Mouse (Mus musculus) embryonic facial prominence, embryonic 12.5 days (tissue): ENCODE results near the gene Nos3. TPM values are rescaled to one million over a fixed set of nuclear protein-coding genes. Genes with fewer than 3 reads are reported as not detected.

Experiments
- ATAC-seq: fragments of 200-750 bp; cut with Nextera tagmentation; 2 replicates; pipeline ENCODE4 v1.8.0; 2017; ENCODE audit not compliant: insufficient number of reproducible peaks, insufficient read depth, low FRiP score, low TSS enrichment
- H3K27ac ChIP-seq: fragments of 300-500 bp; sonication (generic); 2 replicates; pipeline ENCODE4 v1.5.1; 2016; ENCODE audit warnings: mild to moderate bottlenecking
- H3K27me3 ChIP-seq: fragments of 300-500 bp; sonication (generic); 2 replicates; pipeline ENCODE4 v1.6.1; 2016; ENCODE audit warnings: mild to moderate bottlenecking, moderate library complexity
- H3K36me3 ChIP-seq: fragments of 300-500 bp; sonication (generic); 2 replicates; pipeline ENCODE4 v1.6.1; 2016; ENCODE audit warnings: mild to moderate bottlenecking
- H3K4me1 ChIP-seq: fragments of 300-500 bp; sonication (generic); 2 replicates; pipeline ENCODE4 v1.6.1; 2016
- H3K4me2 ChIP-seq: fragments of 300-500 bp; sonication (generic); replicated peaks from 2 replicates; pipeline ENCODE4 v1.6.1; 2016; ENCODE audit warnings: mild to moderate bottlenecking, moderate library complexity
- H3K4me3 ChIP-seq: fragments of 300-500 bp; sonication (generic); 2 replicates; pipeline ENCODE4 v1.5.1; 2016; ENCODE audit warnings: mild to moderate bottlenecking
- H3K9ac ChIP-seq: fragments of 300-500 bp; sonication (generic); 2 replicates; pipeline ENCODE4 v1.6.1; 2016; ENCODE audit warnings: mild to moderate bottlenecking, moderate library complexity
- H3K9me3 ChIP-seq: fragments of 300-500 bp; sonication (generic); 2 replicates; pipeline ENCODE4 v1.6.1; 2016; ENCODE audit warnings: mild to moderate bottlenecking, moderate library complexity
- WGBS: fragments of 180-500 bp; shearing (Covaris S2); methylation state at CpG from one replicate; pipeline ENCODE4 v1.1.7; 2016; 5-methylcytosine and 5-hydroxymethylcytosine counted together
- polyA plus RNA-seq: library from polyadenylated mRNA; unstranded; fragments of >200 nt; fragmentation: Nextera tagmentation; extraction: Ambion mirVana; gene quantifications from 2 replicates; pipeline ENCODE4 v1.2.1, GENCODE M21; 2016

The Nos3 gene
- polyA plus RNA-seq: 6.7 and 7.6 TPM in 2 replicates

DNA sequence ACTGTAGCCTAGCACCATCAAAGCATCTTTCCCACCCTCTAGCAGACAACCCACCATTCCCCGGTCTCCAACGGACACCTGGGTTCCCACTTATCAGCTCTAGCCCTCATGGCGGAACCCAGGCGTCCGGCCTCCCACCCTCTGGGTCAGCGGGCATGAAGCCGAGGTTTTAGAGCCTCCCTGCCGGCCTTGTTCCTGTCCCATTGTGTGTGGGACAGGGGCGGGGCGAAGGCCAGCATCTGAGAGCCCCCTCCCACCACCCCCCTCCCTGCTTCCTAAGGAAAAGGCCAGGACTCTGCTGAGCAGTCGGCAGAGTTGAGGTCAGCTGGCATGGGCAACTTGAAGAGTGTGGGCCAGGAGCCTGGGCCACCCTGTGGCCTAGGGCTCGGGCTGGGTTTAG, at the start of gene Nos3:
TSS of gene Nos3 (plus strand) at position 303 of the 400 bp plus-strand sequence.
- Histone ChIP-seq H3K27ac (no peak within 1 kb of the TSS), H3K27me3 (no peaks in the 10 kb centered on the region), H3K9me3 (no peaks in the 10 kb centered on the region), H3K36me3 (no peaks in the 10 kb centered on the region), H3K4me2 (no peak within 1 kb of the TSS), H3K4me1 (no peaks in the 10 kb centered on the region), H3K4me3 (no peak within 1 kb of the TSS), H3K9ac (no peak within 1 kb of the TSS)
- 55% methylated on average over 12 of the region's 12 CpGs for WGBS
- ATAC-seq: no peak

DNA sequence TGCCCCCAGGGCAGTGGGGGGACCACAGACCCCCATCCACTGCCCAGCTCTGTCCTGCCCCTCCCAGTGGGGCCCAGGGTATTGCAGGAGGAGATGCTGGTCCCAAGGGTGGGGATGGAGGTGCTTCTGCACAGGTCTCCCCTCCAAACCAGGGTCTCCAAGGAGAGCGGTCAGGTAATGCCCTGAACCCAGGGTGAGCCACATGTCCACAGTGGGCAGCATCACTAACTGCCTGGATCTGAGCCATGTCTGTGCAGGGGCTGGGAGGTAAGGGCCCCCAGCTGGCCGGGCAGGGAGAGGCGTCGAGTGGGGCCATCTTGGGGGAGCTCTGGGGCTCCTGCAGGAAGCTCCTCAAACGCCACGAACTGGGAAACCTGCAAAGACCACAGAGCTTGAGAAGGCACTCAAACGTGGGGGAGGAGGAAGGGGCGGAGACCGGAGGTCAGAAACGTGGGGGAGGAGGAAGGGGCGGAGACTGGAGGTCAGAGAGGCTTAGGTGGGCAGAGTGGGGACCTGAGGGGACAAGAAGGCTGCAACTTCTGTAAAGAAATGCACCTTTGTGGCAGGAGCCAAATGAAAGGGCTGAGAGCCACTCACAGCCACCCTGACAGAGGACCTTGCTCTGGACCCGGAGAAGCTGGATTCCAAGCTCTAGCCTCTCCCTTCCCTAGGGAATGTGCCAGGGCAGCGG, 44.7 kb upstream of the Nos3 start:
- WGBS: 9% methylated on average over 13 of the region's 13 CpGs

DNA sequence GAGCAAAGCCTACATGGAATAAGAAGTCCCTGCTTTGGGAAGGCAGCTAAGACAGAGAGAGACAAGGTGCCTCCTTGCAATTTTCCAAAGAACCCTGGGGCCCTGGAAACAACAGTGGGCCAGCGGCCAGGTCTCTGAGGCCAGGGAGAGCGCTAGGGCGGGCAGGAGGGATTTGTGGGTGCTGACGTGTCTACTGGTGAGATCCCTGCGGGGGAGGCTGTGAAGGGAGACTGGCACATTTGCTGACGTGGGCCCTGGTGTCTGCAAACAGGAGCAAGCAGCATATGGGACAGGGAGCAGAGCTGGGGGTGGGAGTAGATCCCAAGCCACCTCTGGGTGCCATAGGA, 44.2 kb upstream of the Nos3 start:
- 54% methylated on average over 6 of the region's 6 CpGs for WGBS
- H3K27ac ChIP-seq: no peak overlapping the region
- ATAC-seq: no peak

More for the DNA sequence above, 44.7 kb upstream of the Nos3 start:
- Histone ChIP-seq H3K36me3 (no peaks in the 10 kb centered on the region), H3K4me2 (peak overlapping the region; percentile 20), H3K4me3 (0 out of 2 replicates have a peak overlapping the region, but pooled peaks have one; percentile 1), H3K9me3 (no peaks in the 10 kb centered on the region), H3K9ac (no peak overlapping the region), H3K4me1 (peaks cover 24% of the 10 kb centered on the region), H3K27me3 (peaks cover 21% of the 10 kb centered on the region), H3K27ac (no peak overlapping the region)
- ATAC-seq: no peak

DNA sequence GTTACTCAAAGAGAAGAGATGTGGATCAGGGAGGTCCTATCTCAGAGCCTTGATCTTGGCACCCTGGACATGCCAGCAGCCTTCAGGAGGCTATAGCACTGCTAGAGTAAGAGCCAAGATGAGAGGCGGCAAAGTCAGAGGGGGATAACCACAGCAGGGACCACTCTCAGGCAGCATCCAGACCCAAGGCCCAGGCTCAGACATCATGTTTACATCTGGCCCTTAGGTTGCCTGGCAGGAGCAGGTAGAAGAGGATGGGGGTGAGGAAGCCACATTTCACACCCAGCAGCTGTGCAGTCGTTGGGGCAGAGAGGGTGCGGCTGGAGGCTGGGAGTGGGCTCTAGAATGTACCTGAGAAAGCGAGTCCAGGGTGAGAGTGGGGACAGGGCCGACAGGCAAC, 43.7 kb upstream of the Nos3 start:
- WGBS: 40% methylated on average over 5 of the region's 5 CpGs
- no peak overlapping the region for H3K9ac ChIP-seq
- H3K27me3 ChIP-seq: peaks cover 28% of the 10 kb centered on the region
- ATAC-seq: no peak
- no peak overlapping the region for H3K27ac ChIP-seq
- H3K9me3 ChIP-seq: no peaks in the 10 kb centered on the region
- H3K4me1 ChIP-seq: peaks cover 24% of the 10 kb centered on the region
- H3K4me3 ChIP-seq: no peak overlapping the region
- no peaks in the 10 kb centered on the region for H3K36me3 ChIP-seq
- peak overlapping the region; percentile 20; the same call in 1 of the 2 replicates for H3K4me2 ChIP-seq

More for the DNA sequence above, 44.2 kb upstream of the Nos3 start:
- H3K4me3 ChIP-seq: 0 out of 2 replicates have a peak overlapping the region, but pooled peaks have one; percentile 1
- peak overlapping the region; percentile 20 for H3K4me2 ChIP-seq
- H3K9ac ChIP-seq: no peak overlapping the region
- H3K4me1 ChIP-seq: peaks cover 24% of the 10 kb centered on the region
- no peaks in the 10 kb centered on the region for H3K9me3 ChIP-seq
- no peaks in the 10 kb centered on the region for H3K36me3 ChIP-seq
- peaks cover 26% of the 10 kb centered on the region for H3K27me3 ChIP-seq

DNA sequence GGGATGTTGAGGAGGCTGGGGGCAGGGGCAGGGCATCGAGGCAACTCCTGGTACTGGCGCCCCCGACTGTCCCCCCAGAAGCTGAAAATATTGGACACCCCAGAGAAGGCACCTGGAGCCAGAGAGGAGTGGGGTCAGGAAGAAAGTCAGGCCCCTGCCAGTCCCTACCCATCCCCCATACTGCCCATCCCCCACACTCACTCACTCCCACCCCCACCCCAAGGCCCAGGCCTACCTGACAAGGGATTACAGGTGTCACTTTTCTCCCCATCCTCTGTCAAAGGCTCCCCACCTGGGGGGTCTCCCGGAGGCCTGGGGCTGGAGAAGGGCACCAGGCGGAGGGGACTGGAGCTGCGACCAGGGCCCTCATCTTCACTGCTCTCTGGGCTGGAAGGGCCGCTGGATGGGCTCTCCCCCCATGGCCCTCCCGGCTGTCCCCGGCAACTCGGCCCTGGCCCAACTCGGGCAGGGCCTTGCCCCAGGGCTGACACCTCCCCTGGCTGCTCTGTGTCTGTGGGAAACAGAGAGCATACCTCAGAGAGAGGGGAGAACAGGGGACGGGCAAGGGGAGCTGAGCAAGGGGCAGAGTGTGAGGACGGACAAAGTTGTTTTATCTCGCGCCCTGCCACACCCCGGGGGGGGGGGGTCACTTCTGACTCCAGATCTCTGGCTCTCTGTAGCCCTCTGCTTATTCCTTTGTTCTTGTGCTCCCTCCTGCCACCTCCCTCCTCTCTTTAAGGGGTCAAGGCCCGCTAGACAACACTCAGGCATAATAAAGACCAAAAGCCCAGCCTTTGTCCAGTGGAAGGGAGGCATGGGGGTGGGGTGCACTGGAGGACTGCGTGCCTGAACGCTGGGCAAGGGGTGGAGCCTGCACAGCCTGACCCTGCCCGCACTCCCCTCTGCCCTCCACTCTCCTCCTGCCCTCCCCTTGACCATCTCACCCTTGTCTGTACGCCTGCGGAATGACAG, 42.6 kb upstream of the Nos3 start:
- no peak overlapping the region for H3K27ac ChIP-seq
- H3K27me3 ChIP-seq: peaks cover 28% of the 10 kb centered on the region
- no peak overlapping the region for H3K4me3 ChIP-seq
- H3K9me3 ChIP-seq: no peaks in the 10 kb centered on the region
- H3K4me1 ChIP-seq: peaks cover 24% of the 10 kb centered on the region
- H3K4me2 ChIP-seq: peak overlapping the region; percentile 16; the same call in 1 of the 2 replicates
- WGBS: 9% methylated on average over 21 of the region's 22 CpGs
- H3K36me3 ChIP-seq: no peaks in the 10 kb centered on the region
- 0 out of 2 replicates have a peak overlapping the region, but pooled peaks have one; percentile 24 for H3K9ac ChIP-seq
- peak; percentile 59 for ATAC-seq

DNA sequence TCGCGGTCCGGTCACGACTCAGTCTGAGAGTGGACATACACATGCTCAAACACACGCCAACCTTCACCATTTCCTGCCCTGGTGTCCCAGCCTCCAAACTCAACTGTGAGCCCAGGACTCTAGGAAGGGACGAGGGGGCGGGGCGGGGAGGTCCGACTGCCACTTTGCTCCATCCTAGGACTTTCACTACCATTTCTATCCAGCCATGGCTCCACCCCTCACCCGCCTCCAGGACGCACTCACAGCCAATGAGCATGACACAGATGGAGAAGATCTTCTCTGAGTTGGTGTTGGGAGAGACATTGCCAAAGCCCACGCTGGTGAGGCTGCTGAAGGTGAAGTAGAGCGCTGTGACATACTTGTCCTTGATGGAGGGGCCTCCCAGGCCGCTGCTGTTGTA, 39.4 kb upstream of the Nos3 start:
- H3K27me3 ChIP-seq: peaks cover 35% of the 10 kb centered on the region
- no peak overlapping the region for H3K4me3 ChIP-seq
- H3K27ac ChIP-seq: no peak overlapping the region
- H3K9me3 ChIP-seq: no peaks in the 10 kb centered on the region
- H3K9ac ChIP-seq: no peak overlapping the region
- H3K36me3 ChIP-seq: no peaks in the 10 kb centered on the region
- H3K4me2 ChIP-seq: no peak overlapping the region
- ATAC-seq: no peak
- peaks cover 35% of the 10 kb centered on the region for H3K4me1 ChIP-seq
- 31% methylated on average over 14 of the region's 14 CpGs for WGBS

DNA sequence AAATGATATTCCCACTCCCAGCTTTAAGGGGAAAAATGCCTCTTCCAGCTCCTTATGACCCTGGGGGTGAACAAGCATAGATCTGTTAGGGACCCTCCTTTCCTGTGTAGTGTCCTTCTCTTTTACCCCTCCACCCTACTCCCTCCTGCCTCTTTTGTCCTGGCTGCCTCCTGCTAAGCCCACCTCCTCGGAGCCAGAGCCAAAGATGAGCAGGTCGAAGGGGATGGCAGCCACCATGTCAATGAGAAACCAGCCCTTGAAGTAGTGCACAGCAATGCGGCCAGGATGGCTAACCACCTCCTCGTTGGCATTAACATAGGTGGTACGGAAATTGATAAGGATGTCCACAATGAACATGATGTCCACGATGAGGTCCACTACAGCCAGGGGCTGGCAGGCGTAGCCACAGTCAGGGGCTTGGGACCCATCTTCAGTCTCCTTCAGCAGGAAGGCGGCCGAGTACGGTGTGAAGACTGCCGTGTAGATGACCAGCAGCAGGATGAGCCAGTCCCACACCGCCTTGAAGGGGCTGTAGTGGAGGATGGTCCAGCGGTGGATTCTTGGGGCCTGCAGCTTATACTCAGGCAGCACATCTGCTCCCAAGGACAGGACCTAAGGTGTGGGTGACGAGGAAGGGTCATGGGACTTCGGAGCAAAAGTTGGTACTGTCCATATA, 38.3 kb upstream of the Nos3 start:
- no peaks in the 10 kb centered on the region for H3K9me3 ChIP-seq
- peaks cover 35% of the 10 kb centered on the region for H3K27me3 ChIP-seq
- WGBS: 92% methylated on average over 15 of the region's 15 CpGs
- ATAC-seq: no peak
- H3K4me2 ChIP-seq: no peak overlapping the region
- no peak overlapping the region for H3K27ac ChIP-seq
- H3K4me1 ChIP-seq: peaks cover 30% of the 10 kb centered on the region
- no peak overlapping the region for H3K9ac ChIP-seq
- no peak overlapping the region for H3K4me3 ChIP-seq
- H3K36me3 ChIP-seq: no peaks in the 10 kb centered on the region

DNA sequence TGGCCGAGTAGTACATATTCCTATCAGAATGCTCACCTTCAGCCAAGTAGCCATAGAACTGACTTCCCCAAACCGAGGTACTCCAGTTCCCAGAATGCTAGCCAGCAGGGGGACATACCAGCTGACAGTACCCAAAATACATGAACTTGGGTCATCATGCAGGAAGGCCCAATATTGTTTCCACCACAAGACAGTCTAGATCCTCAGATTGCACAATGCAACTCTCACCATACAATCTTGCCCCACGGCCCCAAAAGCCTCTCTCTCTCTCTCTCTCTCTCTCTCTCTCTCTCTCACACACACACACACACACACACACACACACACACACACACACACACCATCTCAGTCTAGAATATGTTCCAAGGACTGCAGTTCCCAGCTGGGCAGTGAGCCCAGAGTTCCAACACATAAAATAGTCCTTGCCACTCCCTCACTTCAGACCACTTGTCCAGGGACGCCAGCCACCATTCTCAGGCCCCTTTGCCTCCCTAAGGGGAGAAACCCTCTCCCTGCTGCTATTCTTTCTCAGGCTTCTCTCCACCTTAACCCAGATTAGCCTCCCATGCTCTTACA, 37.7 kb upstream of the Nos3 start:
- Histone ChIP-seq H3K4me2 (no peak overlapping the region), H3K27ac (no peak overlapping the region), H3K4me3 (no peak overlapping the region), H3K27me3 (peaks cover 35% of the 10 kb centered on the region), H3K36me3 (no peaks in the 10 kb centered on the region), H3K4me1 (peaks cover 24% of the 10 kb centered on the region), H3K9ac (no peak overlapping the region), H3K9me3 (no peaks in the 10 kb centered on the region)
- ATAC-seq: no peak
- 74% methylated on average over 4 of the region's 4 CpGs for WGBS

DNA sequence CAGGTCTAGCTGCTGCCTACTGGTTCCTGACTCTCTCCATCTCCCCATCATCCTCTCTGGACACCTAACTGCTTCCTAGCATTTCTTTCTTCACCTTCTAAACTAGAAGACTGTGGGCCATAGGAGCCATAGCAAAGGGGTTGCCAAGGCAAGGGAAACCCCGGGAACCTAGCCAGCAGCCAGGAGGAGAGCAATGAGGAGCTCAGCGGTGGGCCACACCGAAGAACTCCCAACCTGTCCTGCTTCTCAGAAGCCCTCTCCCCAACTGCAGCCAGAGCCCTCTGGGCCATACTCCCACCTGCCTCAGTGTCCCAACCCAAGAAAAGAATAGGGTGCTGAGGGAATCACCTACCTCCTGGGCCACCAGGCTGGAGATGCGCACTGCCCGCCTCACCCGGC, 35.8 kb upstream of the Nos3 start:
- peak overlapping the region; percentile 60 for H3K4me2 ChIP-seq
- peak overlapping the region; percentile 63 for H3K9ac ChIP-seq
- peaks cover 15% of the 10 kb centered on the region for H3K4me1 ChIP-seq
- H3K9me3 ChIP-seq: no peaks in the 10 kb centered on the region
- 78% methylated on average over 6 of the region's 6 CpGs for WGBS
- no peak; the same call in 1 of the 2 replicates for ATAC-seq
- no peaks in the 10 kb centered on the region for H3K36me3 ChIP-seq
- peak overlapping the region; percentile 20 for H3K4me3 ChIP-seq
- H3K27me3 ChIP-seq: peaks cover 25% of the 10 kb centered on the region
- H3K27ac ChIP-seq: 0 out of 2 replicates have a peak overlapping the region, but pooled peaks have one; percentile 32

DNA sequence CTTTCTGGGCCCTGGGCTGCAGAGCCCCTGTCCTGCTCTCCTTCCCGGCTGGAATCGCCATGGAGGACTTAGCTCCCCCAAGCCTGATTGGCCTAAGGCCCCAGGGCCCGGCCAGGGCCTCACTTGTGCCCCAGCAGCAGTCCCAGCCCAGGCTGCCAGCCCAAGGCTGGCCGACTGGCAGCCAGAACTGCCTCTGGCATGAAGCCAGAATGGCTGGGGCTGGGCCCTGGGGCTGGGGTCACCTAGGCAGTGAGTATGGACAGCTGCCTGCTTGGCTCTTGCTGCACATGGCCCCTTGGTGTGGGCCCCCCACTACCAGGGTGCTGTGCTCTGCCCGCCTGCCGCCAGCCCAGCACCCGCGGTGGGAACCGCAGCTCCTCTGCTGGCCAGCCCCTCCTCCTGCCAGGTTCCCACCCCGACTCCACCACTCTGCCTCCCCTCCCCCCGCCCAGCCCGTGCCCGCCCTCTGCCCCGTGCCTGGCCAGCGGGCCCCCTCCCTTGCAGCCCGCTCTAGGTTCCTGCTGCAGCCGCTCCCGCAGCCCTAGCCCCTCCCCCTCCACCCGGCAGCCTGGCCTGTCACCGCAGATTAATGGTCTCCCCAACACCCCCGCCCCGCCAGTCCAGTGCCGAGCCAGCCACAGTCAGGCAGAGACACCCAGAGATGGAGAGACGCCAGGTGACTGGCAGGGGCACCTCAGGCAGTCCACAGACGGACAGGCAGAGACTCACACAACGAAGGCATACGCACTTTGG, 35.2 kb upstream of the Nos3 start:
- peak; percentile 67 for ATAC-seq
- H3K36me3 ChIP-seq: no peaks in the 10 kb centered on the region
- peaks cover 16% of the 10 kb centered on the region for H3K4me1 ChIP-seq
- H3K4me2 ChIP-seq: peak overlapping the region; percentile 60
- peak overlapping the region; percentile 20 for H3K4me3 ChIP-seq
- H3K27ac ChIP-seq: peak overlapping the region; percentile 32; the same call in 1 of the 2 replicates
- peak overlapping the region; percentile 63 for H3K9ac ChIP-seq
- 7% methylated on average over 19 of the region's 27 CpGs for WGBS
- H3K27me3 ChIP-seq: peaks cover 23% of the 10 kb centered on the region
- H3K9me3 ChIP-seq: no peaks in the 10 kb centered on the region
